Mouse (Mus musculus): ENCODE measurements around the gene Agrn.

The Agrn gene

DNA sequence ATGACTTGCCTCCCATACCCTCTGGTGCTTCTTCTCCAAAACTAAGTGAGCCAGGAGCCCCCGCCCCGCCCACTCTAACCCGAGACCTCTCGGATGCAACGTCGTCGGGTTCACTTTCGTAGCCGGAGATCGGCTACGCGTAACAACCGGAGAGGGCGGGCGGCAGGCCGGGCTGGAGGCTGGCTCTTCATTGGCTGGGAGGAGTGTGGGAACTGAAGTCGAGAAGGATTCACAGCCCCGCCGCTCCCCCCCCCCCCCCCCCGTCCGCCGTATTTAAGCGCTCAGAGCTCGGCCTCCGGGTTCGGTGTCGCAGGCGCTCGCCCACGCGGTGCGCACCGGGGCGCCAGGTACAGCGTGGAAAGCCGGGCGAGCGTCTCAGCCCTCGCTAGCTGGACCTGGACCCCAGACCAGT, 5.7 kb upstream of the Agrn start, which contains the start of gene AW011738:
Gene AW011738, plus strand, starts transcription at position 304 of the 412 bp plus-strand sequence.
- in situ Hi-C loops (cut with MboI; ENCODE audit: unreplicated experiment in 2 of 2): no loop called here

DNA sequence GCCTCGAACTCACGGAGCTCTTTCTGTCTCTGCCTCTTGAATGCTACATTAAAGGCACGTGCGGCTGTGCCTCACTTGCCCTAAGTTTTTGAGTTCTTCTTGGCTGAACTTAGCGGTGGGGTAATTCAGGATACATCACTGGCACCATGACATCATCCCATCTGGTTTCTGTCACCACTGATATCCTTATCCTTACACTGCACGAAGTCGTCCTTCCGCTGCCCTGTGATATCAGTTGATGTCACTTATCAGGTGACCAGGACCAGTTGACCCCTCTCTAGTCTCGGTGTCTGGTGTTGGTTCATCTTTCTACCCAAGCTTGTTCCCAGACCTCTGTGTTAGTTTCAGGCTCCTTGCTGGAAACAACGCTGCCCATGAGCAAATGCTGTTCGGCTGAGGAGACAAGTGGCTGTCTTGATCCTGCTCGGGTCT, 5.2 kb upstream of the Agrn start:
- in situ Hi-C loops (cut with MboI; ENCODE audit: unreplicated experiment in 2 of 2): no loop called here

DNA sequence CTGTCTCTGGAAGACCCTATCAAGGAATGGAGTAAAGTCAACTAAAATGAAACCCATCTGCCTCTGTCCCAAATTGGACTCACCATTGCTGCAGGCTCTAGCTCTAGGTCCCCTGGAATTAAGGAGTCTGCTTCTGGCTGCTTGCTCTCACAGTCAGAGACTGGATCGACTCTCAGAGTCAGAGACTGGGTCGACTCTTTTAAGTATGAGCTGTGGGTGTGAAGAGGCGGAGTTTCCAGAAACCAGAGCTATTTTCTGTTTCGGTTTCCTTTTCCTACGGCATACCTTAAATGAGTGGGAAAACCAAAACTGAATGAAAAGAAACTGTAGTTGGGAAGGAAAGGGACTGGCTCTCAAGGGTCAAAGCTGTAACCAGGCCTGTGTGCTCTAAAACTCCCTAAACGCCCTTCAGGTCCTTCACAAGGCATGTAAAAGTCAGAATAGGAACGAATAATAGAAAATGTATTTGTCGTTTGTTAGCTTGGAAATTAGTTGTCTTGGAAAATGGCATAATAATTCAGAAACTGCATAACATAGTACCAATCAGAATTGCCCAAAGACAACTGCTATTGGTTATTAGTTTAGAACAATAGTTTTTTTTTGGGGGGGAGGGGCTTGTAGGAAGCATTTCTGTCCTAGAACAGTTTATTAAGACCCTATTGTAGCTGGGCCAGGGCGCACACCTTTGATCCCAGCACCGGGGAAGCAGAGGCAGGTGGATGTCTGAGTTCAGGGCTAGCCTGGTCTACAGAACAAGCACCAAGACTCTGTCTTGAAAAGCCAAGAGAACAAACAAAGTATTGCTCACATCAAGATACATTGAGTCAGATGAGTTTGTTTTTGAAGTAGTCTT, 3.6 kb upstream of the Agrn start, which contains the start of gene Isg15:
Gene Isg15, minus strand, starts transcription at position 196 of the 853 bp plus-strand sequence.
- in situ Hi-C loops (cut with MboI; ENCODE audit: unreplicated experiment in 2 of 2): no loop called here

DNA sequence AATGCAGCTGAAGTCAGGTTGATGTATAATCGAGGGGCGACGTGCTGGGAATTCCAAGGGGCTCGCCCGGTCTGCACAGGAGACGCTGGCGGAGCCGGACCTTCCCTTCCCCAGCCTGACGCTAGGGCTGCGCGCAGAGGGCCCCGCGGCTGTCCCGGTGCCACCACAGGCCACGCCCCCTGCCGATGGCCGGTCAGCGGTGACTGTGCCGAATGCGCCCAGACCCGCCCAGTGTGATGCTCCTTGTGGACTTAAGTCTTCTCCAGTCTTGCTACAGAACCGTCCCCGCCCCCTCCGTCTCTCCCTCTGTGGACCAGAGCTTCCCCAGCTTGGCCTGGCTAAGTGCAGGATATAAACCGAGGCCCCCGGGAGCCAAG, 529 bp upstream of the Agrn start:
- in situ Hi-C loops (cut with MboI; ENCODE audit: unreplicated experiment in 2 of 2): no loop called here

DNA sequence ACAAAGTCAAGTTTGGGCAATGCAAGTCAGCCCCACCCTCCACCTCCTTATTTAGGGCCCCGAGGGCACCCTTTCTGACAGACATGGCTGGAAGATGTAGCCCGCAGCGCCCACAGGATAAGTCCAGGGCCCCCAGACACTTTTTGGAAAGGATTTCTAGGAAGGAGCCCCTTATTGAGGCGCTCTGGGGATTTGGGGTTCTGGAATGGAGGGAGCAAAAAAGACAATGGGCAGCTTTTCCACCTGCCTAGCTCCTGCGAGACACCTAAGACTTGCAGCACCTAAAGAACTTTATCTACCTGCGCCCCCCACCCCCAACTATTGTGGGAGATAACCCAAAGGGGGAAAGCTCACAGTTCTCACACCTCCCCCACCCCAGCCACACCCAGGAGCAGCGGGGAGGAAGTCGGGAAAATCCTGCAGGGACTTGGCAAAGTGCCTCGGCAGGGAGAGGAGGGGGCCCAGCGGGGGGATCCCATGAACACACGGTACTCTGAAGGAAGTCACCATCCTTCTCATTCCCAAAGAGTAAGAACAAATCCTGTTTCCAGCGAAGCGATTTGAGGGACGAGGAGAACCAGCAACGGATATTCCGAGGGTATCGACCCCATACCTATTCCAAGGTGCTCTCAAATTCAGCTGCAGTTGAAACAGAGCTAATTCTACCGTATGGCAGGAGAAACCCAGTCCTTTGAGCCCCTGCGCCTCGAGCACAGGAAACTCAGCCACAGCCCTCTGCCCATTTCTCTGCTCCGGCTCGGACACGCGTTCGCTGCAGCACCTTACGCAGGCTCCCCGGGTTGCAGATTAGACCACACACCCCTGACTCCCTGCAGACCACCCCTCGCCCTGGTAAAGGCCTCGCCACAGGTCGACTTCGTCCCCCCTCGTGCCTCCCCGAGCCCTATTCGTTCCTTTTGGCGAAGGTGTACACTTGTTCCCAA, 1.1 kb downstream of the Agrn start:
- in situ Hi-C loops (cut with MboI; ENCODE audit: unreplicated experiment in 2 of 2): no loop called here

DNA sequence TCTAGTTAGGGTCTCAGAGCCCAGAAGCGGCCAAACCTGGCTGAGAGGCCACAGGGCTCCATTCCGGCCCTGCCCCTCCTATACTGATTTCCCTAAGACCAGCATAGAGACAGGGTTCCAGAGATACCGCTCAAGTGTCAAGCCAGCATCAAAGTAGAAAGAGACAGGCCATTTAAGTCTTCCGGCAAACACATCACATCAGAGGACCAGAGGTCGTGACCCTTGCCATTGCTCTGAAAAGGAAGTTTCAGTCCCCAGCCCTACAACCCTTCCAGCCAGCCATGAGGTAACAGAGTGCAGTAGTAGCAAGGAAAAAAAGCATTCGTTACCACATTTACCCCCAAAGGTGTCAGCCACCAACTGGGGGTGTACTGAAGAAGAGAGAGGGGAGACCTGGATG, 2.9 kb downstream of the Agrn start:
- in situ Hi-C loops (cut with MboI; ENCODE audit: unreplicated experiment in 2 of 2): no loop called here

DNA sequence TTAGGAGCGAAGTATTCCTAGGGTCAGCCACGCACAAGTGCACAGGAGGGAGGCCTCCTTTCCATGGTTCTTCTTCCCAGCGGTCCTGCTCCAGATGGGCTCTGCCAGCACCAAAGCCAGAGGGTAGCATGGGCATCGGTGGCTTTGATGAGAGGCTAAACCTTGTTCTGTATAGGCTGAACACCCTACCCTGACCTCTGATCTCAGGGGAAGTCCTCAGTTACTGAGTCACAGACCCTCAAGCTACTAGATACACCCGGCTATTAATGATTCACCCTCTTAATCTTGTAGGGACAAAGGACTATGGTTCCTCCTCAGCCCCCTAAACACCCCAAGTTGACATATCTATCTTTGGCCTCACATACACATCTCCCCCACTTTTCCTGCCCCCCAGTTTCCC, 3.4 kb downstream of the Agrn start:
- in situ Hi-C loops (cut with MboI; ENCODE audit: unreplicated experiment in 2 of 2): no loop called here

DNA sequence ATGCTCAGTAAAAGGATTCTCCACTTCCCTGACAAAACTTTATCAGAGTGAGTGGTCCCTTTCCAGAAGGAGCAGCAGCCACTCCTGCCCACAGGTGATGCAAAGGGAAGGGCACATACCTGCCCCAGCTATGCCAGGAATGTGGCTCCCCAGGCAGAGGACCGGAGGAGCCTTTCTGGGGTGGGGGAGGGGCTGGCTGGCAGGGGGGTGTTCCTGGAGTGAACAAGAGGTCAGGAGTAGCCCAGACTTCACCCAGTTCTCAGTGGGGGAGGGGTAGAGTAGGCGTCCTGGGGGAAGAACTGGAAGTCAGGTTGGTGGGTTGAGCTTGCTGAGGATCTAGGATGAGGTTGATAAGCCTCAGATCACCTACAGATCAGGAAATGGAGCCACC, 4.1 kb downstream of the Agrn start:
- in situ Hi-C loops (cut with MboI; ENCODE audit: unreplicated experiment in 2 of 2): no loop called here

DNA sequence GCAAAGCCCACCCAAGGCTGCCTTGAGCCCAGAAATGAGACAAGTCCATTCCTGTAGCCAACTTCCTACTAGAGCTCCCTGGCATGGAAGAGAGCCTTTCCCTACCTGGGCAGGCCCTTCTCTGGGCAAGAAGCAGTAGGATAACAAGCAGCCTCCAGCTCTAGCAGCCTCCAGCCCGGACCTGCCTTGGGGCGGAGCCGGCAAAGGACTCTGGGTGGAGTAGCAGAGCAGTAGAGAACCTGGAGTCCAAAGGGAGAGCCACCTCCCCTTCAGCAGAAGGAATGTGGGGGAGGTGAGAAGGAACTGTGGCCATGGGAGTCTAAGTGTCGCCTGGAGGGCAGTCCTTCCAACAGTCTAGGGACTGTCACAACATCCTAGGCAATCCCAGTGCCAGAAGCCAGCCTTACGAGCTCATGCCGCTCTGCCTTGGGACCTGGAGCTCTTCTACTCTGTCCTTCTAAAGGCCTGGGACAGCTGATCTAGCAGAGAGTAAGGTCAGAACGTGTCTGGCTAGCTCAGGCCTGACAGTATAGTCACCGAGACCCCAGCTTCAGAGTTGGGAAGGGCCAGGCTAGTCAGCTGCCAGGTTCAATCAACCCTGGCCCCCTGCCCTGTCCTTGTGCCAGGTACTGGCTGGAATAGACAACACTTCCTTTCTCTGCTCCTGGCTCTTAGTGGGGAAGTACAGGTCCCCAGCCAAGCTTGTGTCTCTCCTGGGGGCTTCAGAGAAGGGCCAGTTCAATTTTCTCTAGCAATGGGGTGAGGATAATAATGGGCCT, 4.7 kb downstream of the Agrn start:
- in situ Hi-C loops (cut with MboI; ENCODE audit: unreplicated experiment in 2 of 2): no loop called here

DNA sequence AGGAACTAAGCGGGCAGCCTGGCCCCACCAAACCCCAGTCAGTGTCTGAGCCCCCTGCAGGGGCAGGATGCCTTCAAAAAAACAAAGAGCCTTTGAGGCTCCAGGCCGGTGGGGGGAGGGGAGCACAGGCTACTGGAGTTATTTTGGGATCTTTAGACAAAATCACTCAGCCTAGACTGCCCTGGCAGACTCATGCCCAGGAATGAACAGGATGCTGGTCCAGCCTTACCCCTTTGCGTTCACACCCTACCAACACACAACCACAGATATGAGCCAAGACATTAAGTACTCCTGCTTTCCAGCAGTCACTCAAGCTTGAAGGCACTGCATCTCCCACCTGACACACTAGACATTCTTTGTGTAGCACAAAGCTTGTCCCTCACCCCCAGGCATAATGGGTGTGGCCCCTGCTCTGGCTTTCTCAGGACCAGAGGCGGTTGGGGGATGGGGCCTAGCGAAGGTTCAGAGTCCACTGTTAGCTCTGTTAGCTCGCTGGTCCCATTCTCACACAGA, 8.4 kb downstream of the Agrn start:
- in situ Hi-C loops (cut with MboI; ENCODE audit: unreplicated experiment in 2 of 2): loop anchor here in 1 of 2 experiments (5.0 kb wide), 1 partner anchor 62 kb away; no protein-coding TSS in a partner anchor

DNA sequence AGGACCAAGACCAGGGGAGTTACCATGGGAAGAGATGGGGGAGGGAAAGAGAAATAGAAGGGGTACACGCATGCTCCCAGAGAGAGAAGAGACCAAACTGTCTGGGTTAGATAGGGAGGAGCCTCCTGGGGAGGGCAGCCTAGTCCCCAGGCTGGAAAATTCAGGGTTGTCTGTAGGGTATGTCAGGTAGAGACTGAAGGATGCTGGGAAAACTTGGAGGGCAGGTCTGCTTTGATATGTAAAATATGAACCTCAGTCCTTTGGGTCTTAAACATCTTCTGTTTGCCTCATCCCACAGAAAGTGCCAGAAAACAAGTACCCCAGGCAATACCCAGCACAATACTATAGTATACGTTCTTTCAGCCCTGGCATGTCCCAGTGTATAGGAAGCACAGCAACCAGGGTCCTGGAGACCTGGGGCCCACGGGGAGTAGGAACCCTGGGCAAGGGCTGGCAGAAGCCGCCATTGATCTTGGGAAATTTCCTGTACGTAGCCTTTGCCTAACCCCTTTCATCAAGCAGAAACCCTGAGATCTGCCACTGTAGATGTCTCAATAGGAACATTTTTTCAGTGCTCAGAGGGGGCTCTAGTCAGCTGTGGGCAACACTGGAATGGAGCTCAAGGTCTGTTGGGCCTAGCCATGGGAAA, 9.0 kb downstream of the Agrn start:
- in situ Hi-C loops (cut with MboI; ENCODE audit: unreplicated experiment in 2 of 2): loop anchor here in 1 of 2 experiments (5.0 kb wide), 1 partner anchor 61 kb away; no protein-coding TSS in a partner anchor

DNA sequence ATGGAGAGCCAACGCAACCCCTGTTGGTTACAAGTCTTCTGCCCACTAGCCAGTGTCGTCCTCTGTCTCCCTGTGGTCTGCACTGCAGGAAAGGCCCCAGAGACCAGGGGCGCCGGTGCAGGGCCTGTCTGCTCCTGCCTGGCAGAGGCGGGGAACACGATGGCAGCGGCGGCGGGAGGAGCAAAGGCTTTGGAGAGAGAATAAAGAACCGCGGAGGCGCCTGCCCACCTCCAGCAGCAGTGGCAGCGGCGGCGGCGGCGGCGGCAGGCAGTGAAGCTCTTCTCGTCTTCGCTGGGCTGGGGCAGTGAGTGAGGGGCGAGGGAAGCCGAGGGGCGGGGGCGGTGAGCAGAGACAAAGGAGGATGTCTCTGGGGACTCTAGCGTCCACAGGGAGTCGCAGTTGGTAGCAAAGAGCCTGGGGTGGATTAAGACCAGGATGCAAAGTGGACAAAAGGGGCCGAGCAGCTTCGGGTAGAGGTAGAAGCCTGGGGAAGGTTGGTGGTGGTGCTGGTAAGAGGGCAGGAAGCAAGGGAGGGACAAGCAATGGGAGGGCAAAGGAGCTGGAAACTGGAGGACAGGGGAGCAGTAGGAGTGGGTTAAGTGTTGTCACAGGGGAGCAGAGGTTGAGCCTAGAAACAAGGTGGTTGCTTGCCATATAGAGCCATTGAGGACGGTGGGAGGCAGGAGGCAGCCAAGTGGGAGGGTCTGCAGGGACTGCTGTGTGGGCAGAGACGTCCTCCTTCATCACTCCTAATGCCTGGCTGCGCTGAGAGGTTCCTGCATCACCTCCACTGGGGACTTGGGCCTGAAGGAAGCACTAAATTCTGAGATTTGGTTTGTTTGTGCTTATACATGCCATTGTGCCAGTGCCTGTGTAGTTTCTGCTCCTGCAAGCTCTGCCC, 11.1 kb downstream of the Agrn start:
- in situ Hi-C loops (cut with MboI; ENCODE audit: unreplicated experiment in 2 of 2): loop anchor here in 1 of 2 experiments (5.0 kb wide), 1 partner anchor 59 kb away; no protein-coding TSS in a partner anchor

DNA sequence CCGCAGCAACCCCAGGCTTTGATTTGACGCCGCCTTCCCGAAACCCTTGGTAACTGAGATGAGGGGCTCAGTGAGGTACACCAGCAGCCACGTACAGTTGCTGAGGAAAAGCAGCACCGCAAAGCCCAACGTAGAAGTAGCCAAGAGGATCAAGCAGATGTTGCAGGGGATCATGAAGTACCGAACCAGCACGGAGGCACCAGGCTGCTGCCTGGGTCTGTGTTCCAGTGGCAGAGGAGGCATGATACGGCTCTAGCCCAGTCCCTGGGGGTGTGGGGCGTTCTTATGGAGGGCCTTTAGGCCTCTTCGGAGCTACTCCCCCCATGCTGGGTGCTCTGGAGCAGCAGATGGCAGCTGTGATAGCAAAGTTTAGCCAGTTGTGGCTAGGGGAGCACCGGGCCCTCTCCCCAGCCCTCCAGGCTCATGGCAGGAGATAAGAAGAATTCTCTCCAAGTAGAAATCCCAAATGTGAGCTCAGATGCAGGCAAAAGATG, 11.8 kb downstream of the Agrn start:
- in situ Hi-C loops (cut with MboI; ENCODE audit: unreplicated experiment in 2 of 2): loop anchor here in 1 of 2 experiments (5.0 kb wide), 1 partner anchor 58 kb away; no protein-coding TSS in a partner anchor

DNA sequence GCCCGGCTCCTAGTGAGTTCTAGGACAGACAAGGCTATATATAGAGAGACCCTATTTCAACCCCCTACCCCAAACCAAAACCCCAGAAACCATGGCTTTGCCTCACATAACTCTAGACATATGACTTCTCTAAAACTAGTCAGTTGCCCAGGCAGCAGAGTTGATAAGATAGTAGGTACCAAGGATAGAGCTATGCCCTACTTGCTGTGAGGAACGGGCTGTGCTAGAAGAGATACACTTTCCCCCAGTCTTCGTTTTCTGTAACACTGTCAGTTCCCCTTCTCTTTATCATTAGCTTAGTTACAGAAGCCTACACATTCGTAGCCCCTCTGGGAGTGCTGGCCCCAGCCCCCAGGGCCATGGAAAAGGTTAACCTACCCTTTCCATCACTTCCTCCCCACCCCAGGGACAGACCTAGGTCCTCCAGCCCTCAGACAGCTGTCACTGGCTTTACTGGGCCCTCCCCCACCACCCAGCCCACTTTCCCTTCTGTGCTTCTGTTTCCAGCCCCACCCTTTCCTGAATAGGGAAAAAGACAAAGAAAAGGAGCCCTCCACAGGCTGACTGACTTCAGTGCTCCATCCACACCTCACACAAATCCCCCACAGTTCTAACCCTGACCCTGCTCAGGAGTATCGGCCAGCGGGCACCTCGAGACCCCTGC, 12.9 kb downstream of the Agrn start:
- in situ Hi-C loops (cut with MboI; ENCODE audit: unreplicated experiment in 2 of 2): loop anchor here in 1 of 2 experiments (5.0 kb wide), 1 partner anchor 67 kb away; no protein-coding TSS in a partner anchor

DNA sequence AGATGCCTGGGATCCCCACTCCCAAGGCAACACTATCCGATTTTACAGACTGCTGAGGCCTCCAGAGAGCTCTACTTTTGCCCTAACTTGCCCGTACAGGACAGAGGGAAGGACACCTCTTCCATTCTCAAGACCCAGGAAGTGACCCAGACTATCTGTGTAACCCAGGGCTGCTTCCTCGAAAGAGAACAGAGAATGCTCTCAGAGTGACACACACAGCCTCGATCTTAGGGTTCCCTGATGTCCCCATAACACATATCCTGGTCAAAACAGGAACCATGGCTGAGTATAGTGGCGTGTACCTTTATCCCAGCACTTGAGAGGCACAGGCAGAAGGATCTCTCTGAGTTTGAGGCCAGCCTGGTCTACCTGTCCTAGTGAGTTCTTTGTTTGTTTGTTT, 13.5 kb downstream of the Agrn start:
- in situ Hi-C loops (cut with MboI; ENCODE audit: unreplicated experiment in 2 of 2): loop anchor here in 1 of 2 experiments (5.0 kb wide), 1 partner anchor 66 kb away; no protein-coding TSS in a partner anchor

DNA sequence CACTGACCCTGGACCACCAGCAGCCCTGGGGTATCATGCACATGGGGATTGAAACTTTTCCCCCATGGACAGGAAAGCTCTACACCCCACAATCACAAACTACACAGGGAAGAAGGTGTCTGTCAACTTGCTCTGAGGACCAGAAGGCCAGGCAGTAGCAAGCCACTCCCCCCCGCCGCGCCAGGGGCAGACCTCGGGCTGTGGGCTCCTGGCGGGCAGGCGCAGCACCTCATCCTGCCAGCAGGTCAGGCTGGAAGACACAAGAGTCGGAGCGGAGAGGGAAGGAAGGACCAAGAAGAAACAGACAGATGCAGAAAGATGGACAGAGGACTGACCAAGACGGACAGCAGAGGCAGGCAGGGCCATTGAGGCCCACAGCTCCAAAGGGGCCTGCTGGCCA, 19.7 kb downstream of the Agrn start:
- in situ Hi-C loops (cut with MboI; ENCODE audit: unreplicated experiment in 2 of 2): no loop called here

DNA sequence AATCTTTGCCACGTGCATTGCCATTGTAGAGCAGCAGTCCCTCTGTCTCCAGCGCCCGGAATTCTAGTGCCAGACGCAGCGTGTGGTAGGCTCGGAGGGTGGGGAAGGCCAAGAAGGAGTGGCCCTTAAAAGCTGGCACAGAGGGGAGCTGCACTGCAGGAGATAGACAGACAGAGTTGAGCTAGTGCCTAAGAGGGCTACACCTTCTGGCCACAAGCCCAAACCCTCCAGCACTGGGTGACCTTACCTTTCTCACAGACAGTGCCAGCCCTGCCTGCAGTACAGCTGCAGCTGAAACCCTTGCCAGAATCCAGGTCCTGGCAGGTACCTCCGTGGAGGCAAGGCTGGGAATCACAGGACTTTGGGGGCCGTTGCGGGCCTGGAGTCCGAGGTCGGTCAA, 25.5 kb downstream of the Agrn start:
- in situ Hi-C loops (cut with MboI; ENCODE audit: unreplicated experiment in 2 of 2): no loop called here

DNA sequence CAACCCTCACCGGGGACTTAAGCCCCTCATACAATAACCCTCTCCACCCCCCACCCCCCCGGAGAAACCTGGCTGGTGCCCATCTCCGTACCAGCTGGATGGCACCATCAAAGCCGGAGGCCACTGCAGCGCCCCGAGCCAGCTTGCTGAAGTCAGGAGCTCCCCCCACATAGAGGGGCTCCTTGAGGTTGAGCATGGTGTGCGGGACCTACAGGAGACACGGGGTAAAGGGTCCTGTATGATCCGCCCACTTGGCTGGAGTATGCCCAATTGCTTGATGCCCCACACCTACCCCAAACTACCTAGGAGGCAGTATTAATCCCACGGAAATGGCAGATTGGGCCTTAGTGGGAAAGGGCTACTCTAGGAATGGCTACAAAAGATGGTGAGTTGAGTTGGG, 28.2 kb downstream of the Agrn start:
- in situ Hi-C loops (cut with MboI; ENCODE audit: unreplicated experiment in 2 of 2): no loop called here

Measured in v-Abl transformed pro-B cells (cell line).